Mouse (Mus musculus) splenic B cell, adult 2 months (primary cell): ENCODE measurements around the gene Aatk.
A peak's percentile ranks its signal among the peaks of the same experiment; 100 is the strongest.

Source experiments
- DNase-seq: peaks from one replicate; pipeline ENCODE4 v3.0.0-alpha.2; 2011; ENCODE audit warnings: low read depth, low spot score
- H3K27me3 ChIP-seq: 2 replicates; pipeline ENCODE4 v1.6.1; 2012; ENCODE audit warnings: mild to moderate bottlenecking, low read length, moderate library complexity, mixed read lengths; ENCODE audit not compliant: control insufficient read depth, poor library complexity, insufficient read depth, severe bottlenecking
- H3K36me3 ChIP-seq: 2 replicates; pipeline ENCODE4 v1.6.1; 2012; ENCODE audit warnings: mild to moderate bottlenecking, low read length, moderate library complexity, mixed read lengths; ENCODE audit not compliant: control insufficient read depth, poor library complexity, insufficient read depth, severe bottlenecking

Aatk gene

GRCm38 (mm10) chr11:120002041-120002440 is 44.9 kb downstream of the Aatk start:
- DNase-seq = no peak
- H3K27me3 ChIP-seq = no peaks in the 10 kb centered on the region
- H3K36me3 ChIP-seq = no peaks in the 10 kb centered on the region

- DNase-seq = no peak
- H3K36me3 ChIP-seq = no peaks in the 10 kb centered on the region
These were observed 49.6 kb downstream of the Aatk start for GRCm38 (mm10) chr11:119997351-119997750.

GRCm38 (mm10) chr11:119991338-119991678 is 55.7 kb downstream of the Aatk start:
- H3K36me3 ChIP-seq = no peaks in the 10 kb centered on the region
- DNase-seq = peak; percentile 90
- H3K27me3 ChIP-seq = no peaks in the 10 kb centered on the region

More at GRCm38 (mm10) chr11:119997351-119997750, 49.6 kb downstream of the Aatk start:
- H3K27me3 ChIP-seq = no peaks in the 10 kb centered on the region

GRCm38 (mm10) chr11:119990658-119991337 is 56.2 kb downstream of the Aatk start:
- Histone ChIP-seq H3K36me3 (no peaks in the 10 kb centered on the region), H3K27me3 (no peaks in the 10 kb centered on the region)
- DNase-seq = no peak

- H3K36me3 ChIP-seq = no peaks in the 10 kb centered on the region
- H3K27me3 ChIP-seq = no peaks in the 10 kb centered on the region
- DNase-seq = no peak
These were observed 57.8 kb downstream of the Aatk start for GRCm38 (mm10) chr11:119989115-119989564.

GRCm38 (mm10) chr11:119988391-119988790 is 58.6 kb downstream of the Aatk start:
- no peak for DNase-seq
- Histone ChIP-seq H3K27me3 (no peaks in the 10 kb centered on the region), H3K36me3 (no peaks in the 10 kb centered on the region)

GRCm38 (mm10) chr11:119987876-119988275 is 59.1 kb downstream of the Aatk start:
- peak; percentile 10 for DNase-seq
- Histone ChIP-seq H3K36me3 (no peaks in the 10 kb centered on the region), H3K27me3 (no peaks in the 10 kb centered on the region)

GRCm38 (mm10) chr11:119986751-119987425 is 60.1 kb downstream of the Aatk start:
- no peak for DNase-seq
- H3K27me3 ChIP-seq = no peaks in the 10 kb centered on the region
- H3K36me3 ChIP-seq = no peaks in the 10 kb centered on the region

- Histone ChIP-seq H3K36me3 (no peaks in the 10 kb centered on the region), H3K27me3 (no peaks in the 10 kb centered on the region)
- no peak for DNase-seq
These were observed 63.8 kb downstream of the Aatk start for GRCm38 (mm10) chr11:119983151-119983550.

GRCm38 (mm10) chr11:119982236-119982635 is 64.7 kb downstream of the Aatk start:
- Histone ChIP-seq H3K36me3 (no peaks in the 10 kb centered on the region), H3K27me3 (no peaks in the 10 kb centered on the region)
- DNase-seq = no peak

GRCm38 (mm10) chr11:119981769-119982168 is 65.2 kb downstream of the Aatk start:
- no peak for DNase-seq
- Histone ChIP-seq H3K36me3 (no peaks in the 10 kb centered on the region), H3K27me3 (no peaks in the 10 kb centered on the region)

- H3K36me3 ChIP-seq = no peaks in the 10 kb centered on the region
- H3K27me3 ChIP-seq = no peaks in the 10 kb centered on the region
- no peak for DNase-seq
These were observed 67.2 kb downstream of the Aatk start for GRCm38 (mm10) chr11:119979596-119980385.

- no peak for DNase-seq
- Histone ChIP-seq H3K36me3 (no peaks in the 10 kb centered on the region), H3K27me3 (no peaks in the 10 kb centered on the region)
These were observed 68.3 kb downstream of the Aatk start for GRCm38 (mm10) chr11:119978701-119979100.

GRCm38 (mm10) chr11:119975739-119976501 is 71.0 kb downstream of the Aatk start:
- DNase-seq = no peak
- Histone ChIP-seq H3K36me3 (no peaks in the 10 kb centered on the region), H3K27me3 (no peaks in the 10 kb centered on the region)
